10 mouse cellular contexts compared by ENCODE assay signal in the genomic region with DNA sequence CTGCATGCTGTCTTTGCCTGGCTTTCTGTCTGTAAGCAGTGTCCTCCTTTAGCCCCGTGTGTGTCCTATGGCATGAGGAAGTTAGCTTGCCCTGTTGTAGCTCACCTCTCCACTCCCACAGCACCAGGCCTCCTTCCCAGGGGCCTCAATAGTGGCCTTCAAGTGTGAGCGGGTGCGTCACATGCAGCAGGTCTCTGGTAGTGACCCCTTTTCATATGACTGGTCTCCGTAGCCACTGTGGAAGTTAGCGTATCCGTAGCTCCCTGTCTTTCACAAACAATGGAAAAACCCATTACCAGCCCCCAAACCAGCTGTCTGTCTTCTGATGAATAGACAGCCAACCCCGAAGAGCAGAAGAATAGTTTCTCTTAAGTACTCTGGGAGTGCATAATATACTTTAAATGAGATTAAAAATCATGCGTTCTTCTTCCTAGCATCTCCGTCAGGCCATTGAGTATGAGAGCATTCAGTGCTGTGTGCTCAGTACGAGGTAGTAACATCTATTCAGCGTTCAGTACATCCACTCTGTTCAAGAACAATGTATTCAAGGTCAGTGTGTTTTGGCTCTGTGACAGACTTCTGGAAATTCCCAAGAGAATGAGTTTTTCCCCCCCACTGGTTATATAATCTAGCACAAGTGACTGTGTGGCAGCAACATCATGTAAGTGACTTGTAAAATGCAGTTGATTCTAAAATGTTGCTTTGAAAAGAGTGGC.
DNase-seq lines count a peak whose midpoint lies in the region; ATAC-seq and TF ChIP-seq lines count a peak whose summit lies in the region.
"Had no signal": no experiment of that assay in that cellular context is flagged by ENCODE, and none has a peak within 500 bp of the region (broad histone marks: within the 10 kb centered on the region; RNA-seq: fewer than 3 reads in every experiment).

No protein-coding gene starts in this region.

- H3K27me3 ChIP-seq in hindbrain, embryonic 10.5 days (ENCODE audit: insufficient read depth, poor library complexity, severe bottlenecking), result no peaks in the 10 kb centered on the region
- no peaks in the 10 kb centered on the region for H3K27me3 ChIP-seq in hindbrain, postnatal 0 days (ENCODE audit: insufficient read depth, low read length)
- no peaks in the 10 kb centered on the region for H3K27me3 ChIP-seq in liver, embryonic 11.5 days (replicated peaks; ENCODE audit: control insufficient read depth, insufficient read depth, low read length)
- H3K27me3 ChIP-seq: liver, embryonic 13.5 days had no signal

- peaks cover 45% of the 10 kb centered on the region for H3K4me1 ChIP-seq in hindbrain, embryonic 10.5 days (replicated peaks)
- no peaks in the 10 kb centered on the region; the same call in 1 of the 2 replicates for H3K4me1 ChIP-seq in hindbrain, postnatal 0 days (ENCODE audit: insufficient read depth, low read length)
- peaks cover 12% of the 10 kb centered on the region; the same call in 1 of the 2 replicates for H3K4me1 ChIP-seq in liver, embryonic 11.5 days (replicated peaks; ENCODE audit: control insufficient read depth, insufficient read depth, low read length)

- no peak for ATAC-seq in hindbrain, postnatal 0 days
- no peak for ATAC-seq in liver, embryonic 11.5 days (replicated peaks; ENCODE audit: low FRiP score)

- no peaks in the 10 kb centered on the region for H3K9me3 ChIP-seq in hindbrain, embryonic 10.5 days
- H3K9me3 ChIP-seq in hindbrain, postnatal 0 days (ENCODE audit: low read length), result no peaks in the 10 kb centered on the region
- no peaks in the 10 kb centered on the region for H3K9me3 ChIP-seq in liver, embryonic 11.5 days (ENCODE audit: control insufficient read depth, low read length)
- H3K9me3 ChIP-seq: liver, embryonic 13.5 days had no signal

- WGBS in hindbrain, embryonic 10.5 days, result 52% methylated on average over 11 of the region's 11 CpGs
- 27% methylated on average over 11 of the region's 11 CpGs for WGBS in hindbrain, postnatal 0 days
- 73% methylated on average over 11 of the region's 11 CpGs for WGBS in liver, embryonic 11.5 days

- no peak overlapping the region for H3K4me3 ChIP-seq in hindbrain, embryonic 10.5 days
- no peak overlapping the region for H3K4me3 ChIP-seq in hindbrain, postnatal 0 days (ENCODE audit: low read length)
- no peak overlapping the region for H3K4me3 ChIP-seq in liver, embryonic 11.5 days (ENCODE audit: low read depth, low read length)
- H3K4me3 ChIP-seq: liver, embryonic 13.5 days had no signal

- no peak for TF ChIP-seq CTCF in hindbrain, postnatal 0 days (IDR thresholded peaks at IDR 0.05; ENCODE audit: low read depth)

- no peak overlapping the region for H3K4me2 ChIP-seq in hindbrain, postnatal 0 days (ENCODE audit: low read depth, low read length)
- H3K4me2 ChIP-seq in liver, embryonic 11.5 days, result no peak overlapping the region
- H3K4me2 ChIP-seq: liver, embryonic 13.5 days had no signal

- peak overlapping the region; percentile 30 for H3K27ac ChIP-seq in hindbrain, embryonic 10.5 days
- H3K27ac ChIP-seq in hindbrain, postnatal 0 days, result no peak overlapping the region
- no peak overlapping the region for H3K27ac ChIP-seq in liver, embryonic 11.5 days (ENCODE audit: low read depth, low read length)
- H3K27ac ChIP-seq: liver, embryonic 13.5 days had no signal

- DNase-seq in hindbrain, embryonic 10.5 days (ENCODE audit: low spot score), result no peak
- DNase-seq in hindbrain, postnatal 0 days (ENCODE audit: low spot score), result no peak
- peak; percentile 75 for DNase-seq in adrenal gland, postnatal 14 days
- DNase-seq in heart, postnatal 4 days, result peak; percentile 25
- peak; percentile 28 for DNase-seq in lung, postnatal 14 days
- no peak for DNase-seq in right cerebral cortex, postnatal 10 days (ENCODE audit: low spot score in 2 of 2)
- no peak for DNase-seq in liver, embryonic 11.5 days (ENCODE audit: low spot score)
- no peak for DNase-seq in cerebellum, adult 8-10 months
- DNase-seq: liver, embryonic 13.5 days had no signal

- H3K9ac ChIP-seq in hindbrain, postnatal 0 days (replicated peaks; ENCODE audit: low read length), result no peak overlapping the region
- no peak overlapping the region for H3K9ac ChIP-seq in liver, embryonic 11.5 days (ENCODE audit: low read depth, low read length)
- H3K9ac ChIP-seq: liver, embryonic 13.5 days had no signal

- H3K36me3 ChIP-seq in hindbrain, embryonic 10.5 days, result 0 out of 2 replicates have a peak, but pooled peaks cover 3% of the 10 kb centered on the region
- H3K36me3 ChIP-seq in hindbrain, postnatal 0 days (ENCODE audit: insufficient read depth, low read length), result no peaks in the 10 kb centered on the region
- H3K36me3 ChIP-seq in liver, embryonic 11.5 days (ENCODE audit: control insufficient read depth, insufficient read depth, low read length), result no peaks in the 10 kb centered on the region
- H3K36me3 ChIP-seq: G1E; liver, embryonic 13.5 days had no signal

Comparison
In these comparisons a context has a peak if more than half of its experiments do, and no peak if none do; other contexts are left out.
1. DNase-seq: peak in adrenal gland, postnatal 14 days (single experiment), heart, postnatal 4 days (single experiment) and lung, postnatal 14 days (single experiment); none in hindbrain, embryonic 10.5 days (single experiment), hindbrain, postnatal 0 days (single experiment), right cerebral cortex, postnatal 10 days (0 of 2), liver, embryonic 11.5 days (single experiment) and cerebellum, adult 8-10 months (single experiment).